ENCODE assay signal across 22 mouse cellular contexts in the genomic region with DNA sequence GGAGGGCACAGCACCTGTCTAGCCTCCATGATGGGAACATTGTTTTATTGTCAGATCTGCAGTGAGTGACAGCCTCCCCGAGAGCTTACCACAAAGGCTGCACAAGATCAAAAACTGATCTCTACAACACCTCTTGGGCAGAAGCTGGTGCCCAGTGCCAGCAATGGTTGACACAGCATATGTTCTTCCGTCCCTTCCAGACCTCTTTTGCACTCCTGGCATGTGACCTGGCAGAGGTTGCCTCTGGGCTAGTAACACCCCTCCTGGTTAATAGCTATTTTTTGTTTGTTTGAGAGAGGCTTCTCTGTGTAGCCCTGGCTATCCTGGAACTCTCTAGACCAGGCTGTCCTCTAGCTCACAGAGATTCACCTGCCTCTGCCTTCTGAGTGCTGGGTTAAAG.
DNase-seq lines count a peak whose midpoint lies in the region; ATAC-seq lines count a peak whose summit lies in the region.
"Had no signal": no experiment of that assay in that cellular context is flagged by ENCODE, and none has a peak within 500 bp of the region (broad histone marks: within the 10 kb centered on the region; RNA-seq: fewer than 3 reads in every experiment).

No protein-coding gene starts in this region.

- DNase-seq in cerebellum, adult 18-20 months = peak; percentile 37 to 59
- peak; percentile 73 for DNase-seq in brain, adult 2 months (ENCODE audit: low read depth, low spot score)
- DNase-seq in cerebellum, adult 9-10 months = peak; percentile 49
- peak; percentile 31 to 38 for DNase-seq in cerebellum, postnatal 14 days
- no peak for DNase-seq in urinary bladder, postnatal 10 days (ENCODE audit: low spot score)
- no peak for DNase-seq in lung, postnatal 25 days (ENCODE audit: low spot score)
- DNase-seq in spleen, postnatal 14 days (ENCODE audit: low spot score in 2 of 2) = no peak
- DNase-seq: adrenal gland, postnatal 14 days; B cell, adult 2 months; gastrocnemius, postnatal 14 days; heart, adult 18-20 months; heart, postnatal 14 days; heart, postnatal 4 days; kidney, adult 18-20 months; kidney, adult 9 months had no signal

- no peak; the same call in 1 of the 2 replicates for ATAC-seq in cerebellum, adult (ENCODE audit: insufficient number of reproducible peaks, low FRiP score, low TSS enrichment)
- ATAC-seq: forebrain, embryonic 13.5 days; forebrain, embryonic 16.5 days; hindbrain, postnatal 0 days; inflammation-experienced regulatory T-cells, adult 6 months; intestine, embryonic 16.5 days; Patski had no signal

Comparison
In these comparisons a context has a peak if more than half of its experiments do, and no peak if none do; other contexts are left out.
1. DNase-seq: peak in cerebellum, adult 18-20 months (2 of 2), brain, adult 2 months (single experiment), cerebellum, adult 9-10 months (single experiment) and cerebellum, postnatal 14 days (2 of 2); none in urinary bladder, postnatal 10 days (single experiment), lung, postnatal 25 days (single experiment) and spleen, postnatal 14 days (0 of 2).